Mouse (Mus musculus) liver, embryonic 11.5 days (tissue): ENCODE measurements around the gene Cyp2d22. TPM values are rescaled to one million over a fixed set of nuclear protein-coding genes. Genes with fewer than 3 reads are reported as not detected.

ENCODE experiments used
- ATAC-seq: fragments of 200-750 bp; cut with Nextera tagmentation; replicated peaks from 2 replicates; pipeline ENCODE4 v1.8.0; 2017; ENCODE audit warnings: moderate number of reproducible peaks, mild to moderate bottlenecking, moderate TSS enrichment, moderate library complexity; ENCODE audit not compliant: low FRiP score
- DNase-seq: peaks from one replicate; pipeline ENCODE4 v3.0.0-alpha.2; 2017; ENCODE audit warnings: low spot score
- H3K27ac ChIP-seq: fragments of 300-500 bp; sonication (generic); 2 replicates; pipeline ENCODE4 v1.5.1; 2014; ENCODE audit warnings: mild to moderate bottlenecking, low read depth, low read length, control low read depth
- H3K27me3 ChIP-seq: fragments of 300-500 bp; sonication (generic); replicated peaks from 2 replicates; pipeline ENCODE4 v1.6.1; 2014; ENCODE audit warnings: low read length, mixed read lengths; ENCODE audit not compliant: control insufficient read depth, insufficient read depth
- H3K36me3 ChIP-seq: fragments of 300-500 bp; sonication (generic); 2 replicates; pipeline ENCODE4 v1.6.1; 2014; ENCODE audit warnings: mild to moderate bottlenecking, low read length, moderate library complexity, mixed read lengths; ENCODE audit not compliant: control insufficient read depth, insufficient read depth
- H3K4me1 ChIP-seq: fragments of 300-500 bp; sonication (generic); replicated peaks from 2 replicates; pipeline ENCODE4 v1.6.1; 2014; ENCODE audit warnings: low read length, mixed read lengths; ENCODE audit not compliant: control insufficient read depth, insufficient read depth
- H3K4me2 ChIP-seq: fragments of 300-500 bp; sonication (generic); 2 replicates; pipeline ENCODE4 v1.6.1; 2014; ENCODE audit warnings: mild to moderate bottlenecking, control low read depth, moderate library complexity
- H3K4me3 ChIP-seq: fragments of 300-500 bp; sonication (generic); 2 replicates; pipeline ENCODE4 v1.5.1; 2014; ENCODE audit warnings: low read depth, low read length, control low read depth
- H3K9ac ChIP-seq: fragments of 300-500 bp; sonication (generic); 2 replicates; pipeline ENCODE4 v1.6.1; 2014; ENCODE audit warnings: low read depth, low read length, control low read depth
- H3K9me3 ChIP-seq: fragments of 300-500 bp; sonication (generic); 2 replicates; pipeline ENCODE4 v1.6.1; 2016; ENCODE audit warnings: low read length, inconsistent platforms, mixed read lengths; ENCODE audit not compliant: control insufficient read depth
- WGBS: fragments of 180-500 bp; shearing (Covaris S2); extraction: QIAGEN DNeasy Blood & Tissue Kit; methylation state at CpG from one replicate; pipeline ENCODE4 v1.1.7; 2014; 5-methylcytosine and 5-hydroxymethylcytosine counted together
- polyA plus RNA-seq: library from polyadenylated mRNA; unstranded; fragments of >200 nt; fragmentation: Nextera tagmentation; extraction: Ambion mirVana; gene quantifications from 2 replicates; pipeline ENCODE4 v1.2.1, GENCODE M21; 2014

Gene Cyp2d22
- polyA plus RNA-seq, 1 experiment from 2014 or later = 6.8 TPM

- Histone ChIP-seq H3K9ac (peak overlapping the region; percentile 96), H3K4me2 (peak overlapping the region; percentile 97), H3K4me1 (peaks cover 76% of the 10 kb centered on the region), H3K4me3 (peak overlapping the region; percentile 72), H3K27ac (peak overlapping the region; percentile 99), H3K36me3 (peaks cover 8% of the 10 kb centered on the region; the same call in 1 of the 2 replicates), H3K9me3 (no peaks in the 10 kb centered on the region), H3K27me3 (no peaks in the 10 kb centered on the region)
- 2% methylated on average over 39 of the region's 40 CpGs for WGBS
- DNase-seq (peak; percentile 78), ATAC-seq (peak; percentile 35)
Observed at GRCm38 (mm10) chr15:82341036-82341501, 39.0 kb downstream of the Cyp2d22 start.

- Histone ChIP-seq H3K4me1 (peaks cover 76% of the 10 kb centered on the region), H3K9me3 (no peaks in the 10 kb centered on the region), H3K4me3 (peak overlapping the region; percentile 72), H3K27me3 (no peaks in the 10 kb centered on the region), H3K9ac (peak overlapping the region; percentile 96), H3K27ac (peak overlapping the region; percentile 99), H3K36me3 (peaks cover 8% of the 10 kb centered on the region; the same call in 1 of the 2 replicates), H3K4me2 (peak overlapping the region; percentile 97)
- ATAC-seq (no peak), DNase-seq (no peak)
- WGBS = 20% methylated on average over 21 of the region's 21 CpGs
Observed at GRCm38 (mm10) chr15:82340414-82341035, 39.5 kb downstream of the Cyp2d22 start.

- WGBS = 46% methylated on average over 8 of the region's 8 CpGs
Observed at GRCm38 (mm10) chr15:82339634-82340254, 40.3 kb downstream of the Cyp2d22 start.

GRCm38 (mm10) chr15:82339150-82339549 lies 40.9 kb downstream of the Cyp2d22 start:
- no peak for DNase-seq
- H3K9ac ChIP-seq = peak overlapping the region; percentile 96
- peaks cover 63% of the 10 kb centered on the region for H3K4me1 ChIP-seq
- H3K4me3 ChIP-seq = peak overlapping the region; percentile 63
- no peak for ATAC-seq
- no peaks in the 10 kb centered on the region for H3K9me3 ChIP-seq
- no peaks in the 10 kb centered on the region for H3K27me3 ChIP-seq
- H3K36me3 ChIP-seq = peaks cover 13% of the 10 kb centered on the region; the same call in 1 of the 2 replicates
- WGBS = 48% methylated on average over 10 of the region's 10 CpGs
- H3K27ac ChIP-seq = peak overlapping the region; percentile 99
- H3K4me2 ChIP-seq = peak overlapping the region; percentile 97

More at GRCm38 (mm10) chr15:82339634-82340254, 40.3 kb downstream of the Cyp2d22 start:
- peak overlapping the region; percentile 97 for H3K4me2 ChIP-seq
- H3K4me3 ChIP-seq = peak overlapping the region; percentile 72; the same call in 1 of the 2 replicates
- peaks cover 68% of the 10 kb centered on the region for H3K4me1 ChIP-seq
- peak overlapping the region; percentile 99 for H3K27ac ChIP-seq
- no peak for ATAC-seq
- no peaks in the 10 kb centered on the region for H3K27me3 ChIP-seq
- H3K36me3 ChIP-seq = peaks cover 12% of the 10 kb centered on the region; the same call in 1 of the 2 replicates
- no peak for DNase-seq
- peak overlapping the region; percentile 96 for H3K9ac ChIP-seq
- no peaks in the 10 kb centered on the region for H3K9me3 ChIP-seq

GRCm38 (mm10) chr15:82338593-82339112 lies 41.4 kb downstream of the Cyp2d22 start, which contains the start of the genes Naga, Pheta2 and Smdt1:
Gene Naga (minus strand): TSS chr15:82338925.
Gene Pheta2 (plus strand): TSS chr15:82338942.
Gene Smdt1 (plus strand): TSS chr15:82338959.
- WGBS = under 1% methylated on average over 41 of the region's 41 CpGs
- Histone ChIP-seq H3K9me3 (no peaks in the 10 kb centered on the region), H3K36me3 (peaks cover 13% of the 10 kb centered on the region; the same call in 1 of the 2 replicates), H3K4me2 (peak within 1 kb of the TSS; percentile 97), H3K27me3 (no peaks in the 10 kb centered on the region), H3K27ac (peak within 1 kb of the TSS; percentile 99), H3K4me3 (peak within 1 kb of the TSS; percentile 63), H3K4me1 (peaks cover 58% of the 10 kb centered on the region), H3K9ac (peak within 1 kb of the TSS; percentile 96)
- DNase-seq (peak; percentile 96), ATAC-seq (peak; percentile 82)

- Histone ChIP-seq H3K4me2 (peak overlapping the region; percentile 97), H3K4me3 (peak overlapping the region; percentile 63), H3K36me3 (peaks cover 7% of the 10 kb centered on the region; the same call in 1 of the 2 replicates), H3K4me1 (peaks cover 50% of the 10 kb centered on the region), H3K9ac (peak overlapping the region; percentile 69), H3K27ac (peak overlapping the region; percentile 16; the same call in 1 of the 2 replicates), H3K9me3 (no peaks in the 10 kb centered on the region), H3K27me3 (no peaks in the 10 kb centered on the region)
- ATAC-seq (no peak), DNase-seq (no peak)
- 18% methylated on average over 4 of the region's 4 CpGs for WGBS
Observed at GRCm38 (mm10) chr15:82337875-82338274, 42.2 kb downstream of the Cyp2d22 start.

GRCm38 (mm10) chr15:82336629-82337028 lies 43.4 kb downstream of the Cyp2d22 start:
- H3K4me3 ChIP-seq = no peak overlapping the region
- peaks cover 8% of the 10 kb centered on the region; the same call in 1 of the 2 replicates for H3K36me3 ChIP-seq
- H3K9ac ChIP-seq = no peak overlapping the region
- WGBS = 89% methylated on average over 12 of the region's 12 CpGs
- H3K4me2 ChIP-seq = no peak overlapping the region
- H3K4me1 ChIP-seq = peaks cover 40% of the 10 kb centered on the region
- no peaks in the 10 kb centered on the region for H3K9me3 ChIP-seq
- DNase-seq (no peak), ATAC-seq (no peak)
- H3K27me3 ChIP-seq = no peaks in the 10 kb centered on the region
- no peak overlapping the region for H3K27ac ChIP-seq

GRCm38 (mm10) chr15:82335194-82335593 lies 44.9 kb downstream of the Cyp2d22 start:
- Histone ChIP-seq H3K4me2 (no peak overlapping the region), H3K36me3 (peaks cover 12% of the 10 kb centered on the region), H3K27ac (no peak overlapping the region), H3K9ac (no peak overlapping the region), H3K4me1 (peaks cover 33% of the 10 kb centered on the region), H3K9me3 (no peaks in the 10 kb centered on the region), H3K27me3 (no peaks in the 10 kb centered on the region), H3K4me3 (no peak overlapping the region)
- no peak for ATAC-seq
- no peak for DNase-seq
- WGBS = 96% methylated on average over 4 of the region's 4 CpGs
